Mouse (Mus musculus): ENCODE data around the gene Alyref. TPM values are rescaled to one million over a fixed set of nuclear protein-coding genes. Genes with fewer than 3 reads are reported as not detected.

Alyref gene
- polyA plus RNA-seq, 1 experiment from 2014 or later, result 686 TPM

DNA sequence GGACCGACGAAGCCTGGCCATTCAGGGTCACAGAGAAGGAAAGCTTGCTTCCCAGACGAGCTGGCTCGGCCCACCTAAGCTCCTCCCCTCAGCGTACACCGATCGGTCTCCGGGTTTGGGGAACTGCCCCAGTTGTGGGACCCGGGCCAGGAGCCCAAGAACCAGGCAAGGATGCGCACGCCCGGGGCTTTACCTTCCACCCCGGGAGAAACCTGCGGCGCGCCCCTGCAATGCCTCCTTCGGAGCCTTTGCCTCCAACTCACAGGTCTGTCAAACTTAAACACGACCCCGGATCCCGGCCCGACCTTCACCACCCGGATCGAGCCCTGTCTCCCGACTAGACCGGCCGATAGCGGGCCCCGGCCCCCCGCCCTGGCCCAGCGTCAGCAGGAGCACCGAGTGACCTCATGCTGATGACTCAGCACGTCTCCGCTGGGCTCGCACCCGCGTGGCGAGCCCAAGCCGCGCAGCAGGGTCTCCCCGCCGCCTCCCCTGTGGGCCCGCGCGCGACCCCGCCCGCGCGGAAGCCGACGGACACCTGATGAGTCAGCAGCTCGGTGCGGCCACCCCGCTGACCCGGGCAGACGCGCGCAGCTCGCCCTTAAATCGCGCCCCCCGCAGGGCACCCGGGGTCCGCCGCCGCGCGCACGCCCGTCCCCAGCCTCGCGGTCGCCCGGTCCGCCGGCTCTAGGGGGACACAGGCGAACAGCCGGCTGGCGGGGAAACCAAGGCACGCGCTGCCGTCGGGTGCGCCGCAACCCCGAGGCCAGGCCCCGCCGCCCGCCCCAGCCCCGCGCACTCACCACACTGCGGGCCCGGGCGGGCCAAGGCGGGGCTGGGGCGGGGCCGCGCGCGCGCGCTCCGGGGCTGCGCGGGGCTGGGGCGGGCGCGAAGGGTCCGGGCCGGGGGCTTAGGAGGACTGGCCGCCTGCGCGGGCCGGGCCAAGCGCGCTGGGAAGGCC lies 34.7 kb upstream of the Alyref start:
- Histone ChIP-seq H3K27ac (ENCODE audit: low read depth, low read length) (peak overlapping the region; percentile 82), H3K36me3 (ENCODE audit: control insufficient read depth, insufficient read depth, low read length) (peaks cover 3% of the 10 kb centered on the region), H3K4me3 (ENCODE audit: low read depth, low read length) (peak overlapping the region; percentile 94), H3K9ac (ENCODE audit: low read depth, low read length) (peak overlapping the region; percentile 83), H3K9me3 (ENCODE audit: control insufficient read depth, low read length) (no peaks in the 10 kb centered on the region), H3K27me3 (ENCODE audit: control insufficient read depth, insufficient read depth, low read length) (no peaks in the 10 kb centered on the region), H3K4me1 (replicated peaks; ENCODE audit: control insufficient read depth, insufficient read depth, low read length) (peaks cover 10% of the 10 kb centered on the region; the same call in 1 of the 2 replicates), H3K4me2 (replicated peaks; ENCODE audit: low read depth, low read length) (peak overlapping the region; percentile 81)
- WGBS, result under 1% methylated on average over 75 of the region's 116 CpGs
- DNase-seq (ENCODE audit: low spot score) (peak; percentile 71), ATAC-seq (ENCODE audit: low FRiP score) (peak; percentile 88)

GRCm38 (mm10) chr11:120631726-120632448 lies 33.7 kb upstream of the Alyref start:
- ATAC-seq (ENCODE audit: low FRiP score), result no peak
- DNase-seq (ENCODE audit: low spot score), result no peak
- Histone ChIP-seq H3K4me2 (replicated peaks; ENCODE audit: low read depth, low read length) (peak overlapping the region; percentile 81), H3K27me3 (ENCODE audit: control insufficient read depth, insufficient read depth, low read length) (no peaks in the 10 kb centered on the region), H3K4me1 (replicated peaks; ENCODE audit: control insufficient read depth, insufficient read depth, low read length) (peaks cover 10% of the 10 kb centered on the region; the same call in 1 of the 2 replicates), H3K36me3 (ENCODE audit: control insufficient read depth, insufficient read depth, low read length) (peaks cover 3% of the 10 kb centered on the region), H3K27ac (ENCODE audit: low read depth, low read length) (no peak overlapping the region), H3K9ac (ENCODE audit: low read depth, low read length) (peak overlapping the region; percentile 83; the same call in 1 of the 2 replicates), H3K4me3 (ENCODE audit: low read depth, low read length) (peak overlapping the region; percentile 94), H3K9me3 (ENCODE audit: control insufficient read depth, low read length) (no peaks in the 10 kb centered on the region)
- WGBS, result 68% methylated on average over 4 of the region's 4 CpGs

- DNase-seq (ENCODE audit: low spot score) (no peak), ATAC-seq (ENCODE audit: low FRiP score) (no peak)
- WGBS, result 41% methylated on average over 7 of the region's 7 CpGs
- H3K27ac ChIP-seq (ENCODE audit: low read depth, low read length), result no peak overlapping the region
- H3K4me1 ChIP-seq (replicated peaks; ENCODE audit: control insufficient read depth, insufficient read depth, low read length), result peaks cover 10% of the 10 kb centered on the region; the same call in 1 of the 2 replicates
- H3K9ac ChIP-seq (ENCODE audit: low read depth, low read length), result peak overlapping the region; percentile 11; the same call in 1 of the 2 replicates
- peaks cover 3% of the 10 kb centered on the region for H3K36me3 ChIP-seq (ENCODE audit: control insufficient read depth, insufficient read depth, low read length)
- no peak overlapping the region for H3K4me2 ChIP-seq (replicated peaks; ENCODE audit: low read depth, low read length)
- H3K27me3 ChIP-seq (ENCODE audit: control insufficient read depth, insufficient read depth, low read length), result no peaks in the 10 kb centered on the region
- no peaks in the 10 kb centered on the region for H3K9me3 ChIP-seq (ENCODE audit: control insufficient read depth, low read length)
- peak overlapping the region; percentile 94; the same call in 1 of the 2 replicates for H3K4me3 ChIP-seq (ENCODE audit: low read depth, low read length)
These were observed 32.9 kb upstream of the Alyref start for GRCm38 (mm10) chr11:120630881-120631725.

GRCm38 (mm10) chr11:120630401-120630871 lies 32.3 kb upstream of the Alyref start:
- no peak overlapping the region for H3K4me2 ChIP-seq (replicated peaks; ENCODE audit: low read depth, low read length)

DNA sequence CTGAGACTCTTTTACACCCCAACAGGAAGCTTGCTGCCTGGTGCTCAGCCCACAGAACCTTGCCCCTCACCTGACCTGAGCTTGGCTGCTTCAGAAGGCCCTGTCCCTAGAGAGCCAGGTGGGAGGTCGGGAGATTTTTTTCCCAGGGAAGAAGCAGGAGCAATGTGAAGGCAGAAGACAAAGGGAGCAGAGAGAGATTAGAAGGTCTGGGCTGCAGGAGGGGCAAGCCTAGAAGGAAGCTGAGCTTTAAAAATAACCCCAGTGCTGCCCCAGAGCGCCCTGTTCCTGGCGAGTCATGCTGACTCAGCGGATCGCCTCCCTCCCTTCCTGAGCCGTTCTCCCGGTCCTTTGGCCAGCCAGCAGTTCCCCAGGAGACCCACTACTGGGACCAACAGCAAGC lies 31.7 kb upstream of the Alyref start:
- no peak for DNase-seq (ENCODE audit: low spot score)

More at GRCm38 (mm10) chr11:120630401-120630871, 32.3 kb upstream of the Alyref start:
- Histone ChIP-seq H3K27me3 (ENCODE audit: control insufficient read depth, insufficient read depth, low read length) (no peaks in the 10 kb centered on the region), H3K36me3 (ENCODE audit: control insufficient read depth, insufficient read depth, low read length) (peaks cover 3% of the 10 kb centered on the region), H3K4me1 (replicated peaks; ENCODE audit: control insufficient read depth, insufficient read depth, low read length) (peaks cover 11% of the 10 kb centered on the region), H3K4me3 (ENCODE audit: low read depth, low read length) (no peak overlapping the region), H3K9ac (ENCODE audit: low read depth, low read length) (peak overlapping the region; percentile 11; the same call in 1 of the 2 replicates), H3K27ac (ENCODE audit: low read depth, low read length) (0 out of 2 replicates have a peak overlapping the region, but pooled peaks have one; percentile 12), H3K9me3 (ENCODE audit: control insufficient read depth, low read length) (no peaks in the 10 kb centered on the region)
- DNase-seq (ENCODE audit: low spot score) (no peak), ATAC-seq (ENCODE audit: low FRiP score) (no peak)
- WGBS, result 42% methylated on average over 5 of the region's 5 CpGs

DNA sequence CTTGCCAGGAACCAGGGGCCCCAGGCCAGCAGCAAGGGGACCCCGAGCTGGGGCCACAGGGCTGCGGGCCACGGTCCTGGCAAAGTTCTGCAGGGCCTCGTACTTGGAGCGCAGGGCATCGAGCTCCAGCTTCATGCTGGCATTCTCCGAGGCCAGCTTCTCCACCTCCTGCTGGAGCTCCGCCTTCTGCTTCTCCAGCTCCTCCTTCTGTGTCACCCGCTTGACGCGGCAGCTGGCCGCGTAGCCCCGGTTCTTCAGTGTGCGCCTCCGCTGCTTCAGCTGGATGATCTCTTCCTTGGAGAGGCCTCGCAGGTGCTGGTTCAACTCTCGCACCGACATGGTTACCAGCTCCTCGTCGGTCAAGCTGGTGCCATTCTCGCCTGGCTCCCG lies 31.2 kb upstream of the Alyref start:
- DNase-seq (ENCODE audit: low spot score), result no peak
- 0 out of 2 replicates have a peak overlapping the region, but pooled peaks have one; percentile 12 for H3K27ac ChIP-seq (ENCODE audit: low read depth, low read length)
- peaks cover 15% of the 10 kb centered on the region for H3K4me1 ChIP-seq (replicated peaks; ENCODE audit: control insufficient read depth, insufficient read depth, low read length)
- no peaks in the 10 kb centered on the region for H3K9me3 ChIP-seq (ENCODE audit: control insufficient read depth, low read length)
- no peak for ATAC-seq (ENCODE audit: low FRiP score)
- no peaks in the 10 kb centered on the region for H3K27me3 ChIP-seq (ENCODE audit: control insufficient read depth, insufficient read depth, low read length)
- H3K36me3 ChIP-seq (ENCODE audit: control insufficient read depth, insufficient read depth, low read length), result peaks cover 3% of the 10 kb centered on the region
- WGBS, result 80% methylated on average over 21 of the region's 23 CpGs
- no peak overlapping the region for H3K4me2 ChIP-seq (replicated peaks; ENCODE audit: low read depth, low read length)
- no peak overlapping the region for H3K4me3 ChIP-seq (ENCODE audit: low read depth, low read length)
- no peak overlapping the region for H3K9ac ChIP-seq (ENCODE audit: low read depth, low read length)

More for the DNA sequence above, 31.7 kb upstream of the Alyref start:
- peaks cover 15% of the 10 kb centered on the region for H3K4me1 ChIP-seq (replicated peaks; ENCODE audit: control insufficient read depth, insufficient read depth, low read length)
- no peak for ATAC-seq (ENCODE audit: low FRiP score)
- peak overlapping the region; percentile 11; the same call in 1 of the 2 replicates for H3K9ac ChIP-seq (ENCODE audit: low read depth, low read length)
- 29% methylated on average over 7 of the region's 7 CpGs for WGBS
- H3K36me3 ChIP-seq (ENCODE audit: control insufficient read depth, insufficient read depth, low read length), result peaks cover 3% of the 10 kb centered on the region
- 0 out of 2 replicates have a peak overlapping the region, but pooled peaks have one; percentile 12 for H3K27ac ChIP-seq (ENCODE audit: low read depth, low read length)
- no peak overlapping the region for H3K4me3 ChIP-seq (ENCODE audit: low read depth, low read length)
- no peaks in the 10 kb centered on the region for H3K9me3 ChIP-seq (ENCODE audit: control insufficient read depth, low read length)
- H3K4me2 ChIP-seq (replicated peaks; ENCODE audit: low read depth, low read length), result no peak overlapping the region
- H3K27me3 ChIP-seq (ENCODE audit: control insufficient read depth, insufficient read depth, low read length), result no peaks in the 10 kb centered on the region

DNA sequence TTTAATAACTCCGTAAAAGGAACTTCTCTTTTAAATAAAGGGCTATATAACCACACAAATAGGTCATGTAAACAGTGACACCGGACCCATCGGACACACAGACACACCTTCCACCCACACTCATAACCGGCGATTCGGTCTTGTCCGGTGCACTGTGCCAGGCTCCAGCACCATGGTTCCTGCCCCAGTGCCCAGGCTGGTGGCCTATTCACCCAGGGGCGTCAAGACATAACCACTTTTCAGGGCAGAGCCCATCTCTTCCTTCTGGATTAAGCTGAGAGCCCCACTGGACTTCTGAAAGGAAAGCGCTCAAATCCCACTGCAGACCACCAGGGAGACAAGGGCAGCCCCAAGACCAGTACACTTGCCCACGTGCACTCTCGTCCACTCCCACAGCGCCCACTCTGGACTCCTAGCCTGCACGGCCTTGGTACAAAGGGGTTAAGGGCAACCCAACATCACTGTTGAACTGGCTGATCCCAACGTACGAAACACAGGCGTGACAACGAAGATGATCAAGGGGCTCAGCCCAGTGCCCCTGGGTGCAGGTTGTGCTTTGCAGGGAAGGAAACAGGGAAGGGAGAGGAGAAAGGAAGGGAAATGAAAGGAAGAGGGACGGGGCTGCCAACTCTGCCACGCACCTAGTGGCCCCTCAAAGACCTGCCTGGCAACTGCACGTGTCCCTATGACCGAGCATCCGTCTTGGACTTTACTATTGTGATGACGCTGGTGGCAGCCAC lies 30.6 kb upstream of the Alyref start:
- no peak overlapping the region for H3K4me2 ChIP-seq (replicated peaks; ENCODE audit: low read depth, low read length)

More for the DNA sequence above, 30.6 kb upstream of the Alyref start:
- DNase-seq (ENCODE audit: low spot score) (no peak), ATAC-seq (ENCODE audit: low FRiP score) (no peak)
- H3K9me3 ChIP-seq (ENCODE audit: control insufficient read depth, low read length), result no peaks in the 10 kb centered on the region
- no peak overlapping the region for H3K27ac ChIP-seq (ENCODE audit: low read depth, low read length)
- peaks cover 3% of the 10 kb centered on the region for H3K36me3 ChIP-seq (ENCODE audit: control insufficient read depth, insufficient read depth, low read length)
- peaks cover 17% of the 10 kb centered on the region for H3K4me1 ChIP-seq (replicated peaks; ENCODE audit: control insufficient read depth, insufficient read depth, low read length)
- no peaks in the 10 kb centered on the region for H3K27me3 ChIP-seq (ENCODE audit: control insufficient read depth, insufficient read depth, low read length)
- no peak overlapping the region for H3K9ac ChIP-seq (ENCODE audit: low read depth, low read length)
- no peak overlapping the region for H3K4me3 ChIP-seq (ENCODE audit: low read depth, low read length)
- WGBS, result 97% methylated on average over 23 of the region's 23 CpGs

Measured in hindbrain, embryonic 11.5 days (tissue).